Mouse (Mus musculus) forebrain, embryonic 13.5 days (tissue): ENCODE measurements around the gene U90926. TPM values are rescaled to one million over a fixed set of nuclear protein-coding genes. Genes with fewer than 3 reads are reported as not detected.

Source experiments
- ATAC-seq: fragments of 200-750 bp; cut with Nextera tagmentation; 2 replicates; pipeline ENCODE4 v1.8.0; 2017
- H3K27ac ChIP-seq: fragments of 300-500 bp; sonication (generic); 2 replicates; pipeline ENCODE4 v1.5.1; 2015; ENCODE audit warnings: inconsistent platforms, mild to moderate bottlenecking, moderate library complexity
- H3K27me3 ChIP-seq: fragments of 300-500 bp; sonication (generic); 2 replicates; pipeline ENCODE4 v1.6.1; 2015; ENCODE audit warnings: mild to moderate bottlenecking, inconsistent platforms
- H3K36me3 ChIP-seq: fragments of 300-500 bp; sonication (generic); 2 replicates; pipeline ENCODE4 v1.6.1; 2015; ENCODE audit warnings: mild to moderate bottlenecking, inconsistent platforms; ENCODE audit not compliant: poor library complexity, severe bottlenecking
- H3K4me1 ChIP-seq: fragments of 300-500 bp; sonication (generic); 2 replicates; pipeline ENCODE4 v1.6.1; 2015; ENCODE audit warnings: inconsistent platforms
- H3K4me2 ChIP-seq: fragments of 300-500 bp; sonication (generic); 2 replicates; pipeline ENCODE4 v1.6.1; 2015; ENCODE audit warnings: inconsistent platforms, mild to moderate bottlenecking, moderate library complexity
- H3K4me3 ChIP-seq: fragments of 300-500 bp; sonication (generic); 2 replicates; pipeline ENCODE4 v1.5.1; 2015; ENCODE audit warnings: mild to moderate bottlenecking, inconsistent platforms
- H3K9ac ChIP-seq: fragments of 300-500 bp; sonication (generic); 2 replicates; pipeline ENCODE4 v1.6.1; 2015; ENCODE audit warnings: mild to moderate bottlenecking, inconsistent platforms
- H3K9me3 ChIP-seq: fragments of 300-500 bp; sonication (generic); replicated peaks from 2 replicates; pipeline ENCODE4 v1.6.1; 2016; ENCODE audit warnings: inconsistent platforms
- WGBS: fragments of 180-500 bp; shearing (Covaris S2); methylation state at CpG from one replicate; pipeline ENCODE4 v1.1.7; 2015; 5-methylcytosine and 5-hydroxymethylcytosine counted together
- polyA plus RNA-seq: library from polyadenylated mRNA; unstranded; fragments of >200 nt; fragmentation: Nextera tagmentation; extraction: Ambion mirVana; gene quantifications from 2 replicates; pipeline ENCODE4 v1.2.1, GENCODE M21; 2015

Gene U90926
- polyA plus RNA-seq, result not detected in 2 replicates

DNA sequence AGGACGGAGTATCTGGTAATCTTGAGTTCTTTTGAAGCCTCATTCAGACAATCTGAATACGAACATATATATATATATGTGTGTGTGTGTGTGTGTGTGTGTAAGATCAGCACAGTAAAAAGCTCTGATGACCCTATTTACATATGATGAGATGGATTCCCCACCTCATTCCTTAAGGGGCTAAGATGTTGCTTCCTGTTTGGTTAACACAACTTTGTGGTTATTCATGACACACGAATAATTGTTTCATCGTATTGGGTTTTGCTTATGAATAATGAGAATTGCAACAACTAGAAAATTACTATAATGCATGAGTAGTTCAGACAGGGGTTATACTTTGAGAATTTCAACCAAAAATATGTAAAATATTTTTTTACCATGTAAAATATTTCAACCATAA, at the start of gene U90926:
Gene U90926 (minus strand): TSS at position 101 of the 400 bp plus-strand sequence.
- no peak within 1 kb of the TSS for H3K4me2 ChIP-seq
- no peak within 1 kb of the TSS for H3K4me3 ChIP-seq
- no peaks in the 10 kb centered on the region for H3K36me3 ChIP-seq
- peaks cover 4% of the 10 kb centered on the region for H3K4me1 ChIP-seq
- H3K9me3 ChIP-seq, result no peaks in the 10 kb centered on the region
- no peaks in the 10 kb centered on the region for H3K27me3 ChIP-seq
- WGBS, result 93% methylated on average over 4 of the region's 4 CpGs
- no peak within 1 kb of the TSS for H3K27ac ChIP-seq
- ATAC-seq, result no peak
- H3K9ac ChIP-seq, result no peak within 1 kb of the TSS

DNA sequence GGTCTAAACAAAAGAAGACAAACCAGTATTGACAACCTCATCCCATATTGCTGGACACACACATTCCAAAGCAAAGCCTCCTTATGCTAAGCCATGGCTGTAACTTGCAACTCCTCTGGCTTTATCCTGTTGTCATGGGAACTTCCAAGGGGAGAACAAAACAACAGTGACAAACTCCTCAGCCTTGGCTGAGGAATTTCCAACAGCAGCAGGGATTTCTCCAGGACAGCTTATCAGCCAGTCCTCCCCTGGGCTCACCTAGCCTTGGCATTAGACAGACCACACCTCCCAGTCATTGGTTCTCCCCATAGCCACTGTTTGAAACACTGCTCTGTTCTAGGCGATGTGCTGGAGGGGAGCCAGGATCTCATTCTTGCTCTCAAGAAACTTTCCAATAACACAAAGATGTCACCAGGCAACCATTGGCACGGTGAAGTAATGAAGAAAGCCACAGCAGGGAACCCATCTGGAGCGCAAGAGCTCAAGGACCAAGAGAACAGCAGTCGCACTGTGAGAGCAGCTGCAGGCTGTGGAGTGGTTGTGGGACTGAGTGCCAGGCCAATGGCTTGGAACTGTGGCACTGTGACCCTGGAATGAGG, 48.7 kb upstream of the U90926 start:
- Histone ChIP-seq H3K27ac (peak overlapping the region; percentile 54), H3K4me2 (no peak overlapping the region), H3K9me3 (no peaks in the 10 kb centered on the region), H3K27me3 (no peaks in the 10 kb centered on the region), H3K4me1 (peaks cover 14% of the 10 kb centered on the region), H3K4me3 (no peak overlapping the region), H3K9ac (no peak overlapping the region), H3K36me3 (no peaks in the 10 kb centered on the region)
- 2% methylated on average over 4 of the region's 4 CpGs for WGBS
- peak; percentile 90 for ATAC-seq

DNA sequence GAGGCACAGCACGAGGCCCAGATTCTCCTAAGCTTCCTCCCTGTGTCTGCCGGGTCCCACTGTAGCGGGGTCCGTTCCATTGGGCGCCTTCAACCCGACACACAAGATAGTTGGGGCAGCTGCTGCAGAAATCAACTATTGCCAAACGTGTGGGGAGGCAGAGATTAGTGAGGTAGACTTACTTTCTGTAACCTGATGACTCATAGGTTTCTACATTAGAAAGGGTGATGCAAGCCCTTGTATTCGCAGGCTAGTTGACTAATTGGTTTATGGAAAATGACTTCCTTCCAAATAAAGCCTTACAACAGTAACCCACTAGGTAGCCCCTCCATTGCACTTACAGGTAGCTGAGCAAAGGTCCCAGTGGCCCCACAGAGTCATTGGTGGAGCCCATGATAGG, 47.4 kb upstream of the U90926 start:
- H3K36me3 ChIP-seq, result no peaks in the 10 kb centered on the region
- no peaks in the 10 kb centered on the region for H3K27me3 ChIP-seq
- WGBS, result 89% methylated on average over 8 of the region's 8 CpGs

DNA sequence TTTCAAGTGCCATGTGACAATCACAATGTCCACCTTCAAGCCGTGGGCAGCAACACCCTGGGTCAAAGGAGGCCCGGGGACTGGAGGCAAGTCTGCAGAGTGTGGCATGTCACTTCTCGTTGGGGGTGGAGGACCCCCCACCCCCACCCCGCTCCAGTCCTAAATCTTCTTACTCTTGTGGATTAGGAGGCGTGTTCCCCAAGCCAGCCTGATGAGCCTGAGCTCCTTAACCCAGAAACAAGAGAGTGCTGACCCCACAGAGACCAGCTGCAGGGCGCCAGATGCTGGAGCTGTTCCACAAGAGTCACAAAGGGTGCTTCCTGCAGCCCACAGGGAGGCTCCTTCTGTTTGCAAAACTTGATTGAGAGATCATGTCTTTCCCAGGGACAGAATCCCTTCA, 41.0 kb upstream of the U90926 start, which contains the start of gene Ppef2:
Gene Ppef2 (minus strand): TSS at position 61 of the 400 bp plus-strand sequence.
- WGBS, result 5% methylated on average over 6 of the region's 6 CpGs
- no peak within 1 kb of the TSS for H3K9ac ChIP-seq
- H3K36me3 ChIP-seq, result no peaks in the 10 kb centered on the region
- ATAC-seq, result no peak
- no peak within 1 kb of the TSS for H3K4me2 ChIP-seq
- H3K9me3 ChIP-seq, result no peaks in the 10 kb centered on the region
- H3K27me3 ChIP-seq, result no peaks in the 10 kb centered on the region
- peaks cover 7% of the 10 kb centered on the region for H3K4me1 ChIP-seq
- no peak within 1 kb of the TSS for H3K4me3 ChIP-seq
- H3K27ac ChIP-seq, result no peak within 1 kb of the TSS

More for the DNA sequence above, 47.4 kb upstream of the U90926 start:
- H3K27ac ChIP-seq, result no peak overlapping the region
- ATAC-seq, result no peak
- H3K4me1 ChIP-seq, result peaks cover 14% of the 10 kb centered on the region
- H3K9me3 ChIP-seq, result no peaks in the 10 kb centered on the region
- no peak overlapping the region for H3K4me2 ChIP-seq
- H3K4me3 ChIP-seq, result no peak overlapping the region
- no peak overlapping the region for H3K9ac ChIP-seq

DNA sequence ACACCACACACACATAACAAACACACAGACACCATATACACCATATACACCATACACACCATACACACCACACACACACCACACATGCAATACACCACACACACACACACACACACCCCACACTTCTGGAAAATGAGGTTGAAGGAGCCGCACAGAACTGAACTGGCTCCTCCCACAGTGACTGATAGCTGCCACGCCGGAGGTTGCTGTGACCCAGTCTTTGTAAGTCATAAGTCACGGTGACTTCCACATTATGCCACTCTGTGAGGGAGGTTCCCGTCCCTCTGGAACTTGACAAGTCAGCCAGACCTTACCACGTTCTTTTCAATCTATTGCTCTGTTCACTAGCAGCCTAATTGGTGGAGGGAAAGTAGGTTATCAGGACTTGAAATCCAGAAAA, 39.3 kb upstream of the U90926 start:
- H3K4me2 ChIP-seq, result no peak overlapping the region
- H3K4me1 ChIP-seq, result peaks cover 7% of the 10 kb centered on the region
- H3K36me3 ChIP-seq, result no peaks in the 10 kb centered on the region
- H3K9me3 ChIP-seq, result no peaks in the 10 kb centered on the region
- H3K4me3 ChIP-seq, result no peak overlapping the region
- no peaks in the 10 kb centered on the region for H3K27me3 ChIP-seq
- ATAC-seq, result no peak
- WGBS, result 82% methylated on average over 6 of the region's 6 CpGs
- H3K27ac ChIP-seq, result no peak overlapping the region
- no peak overlapping the region for H3K9ac ChIP-seq

DNA sequence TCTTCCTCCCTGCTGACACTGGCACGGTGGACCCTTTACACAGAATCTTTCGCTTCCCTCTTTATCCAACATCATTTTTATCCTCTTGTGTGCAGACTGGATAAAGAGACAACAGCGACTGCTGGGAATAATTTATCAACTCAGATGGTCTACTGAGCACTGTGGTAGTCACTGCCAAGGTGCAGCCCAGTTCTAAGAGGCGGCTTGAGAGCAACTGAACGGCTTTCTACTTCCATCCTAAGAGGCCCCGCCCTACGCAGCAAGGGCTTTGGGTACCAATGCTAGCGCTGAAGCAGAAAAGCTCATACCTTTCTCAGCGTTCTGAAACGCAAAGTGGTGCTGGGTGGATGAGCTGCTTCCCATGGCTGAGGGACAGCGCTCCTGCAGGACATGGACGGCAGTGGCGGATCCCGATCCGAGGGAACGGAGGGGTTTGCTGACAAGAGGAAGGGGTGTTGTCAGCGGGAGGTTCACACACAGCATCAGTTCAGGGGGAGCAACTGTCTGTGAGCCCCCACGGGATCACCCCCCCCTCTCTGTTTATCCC, 37.7 kb upstream of the U90926 start:
- peak; percentile 75 for ATAC-seq
- H3K27me3 ChIP-seq, result no peaks in the 10 kb centered on the region
- WGBS, result 14% methylated on average over 18 of the region's 18 CpGs
- H3K4me2 ChIP-seq, result peak overlapping the region; percentile 46
- H3K27ac ChIP-seq, result no peak overlapping the region
- H3K4me1 ChIP-seq, result peaks cover 7% of the 10 kb centered on the region
- H3K4me3 ChIP-seq, result peak overlapping the region; percentile 8
- no peaks in the 10 kb centered on the region for H3K36me3 ChIP-seq
- no peak overlapping the region; the same call in 1 of the 2 replicates for H3K9ac ChIP-seq
- H3K9me3 ChIP-seq, result no peaks in the 10 kb centered on the region

DNA sequence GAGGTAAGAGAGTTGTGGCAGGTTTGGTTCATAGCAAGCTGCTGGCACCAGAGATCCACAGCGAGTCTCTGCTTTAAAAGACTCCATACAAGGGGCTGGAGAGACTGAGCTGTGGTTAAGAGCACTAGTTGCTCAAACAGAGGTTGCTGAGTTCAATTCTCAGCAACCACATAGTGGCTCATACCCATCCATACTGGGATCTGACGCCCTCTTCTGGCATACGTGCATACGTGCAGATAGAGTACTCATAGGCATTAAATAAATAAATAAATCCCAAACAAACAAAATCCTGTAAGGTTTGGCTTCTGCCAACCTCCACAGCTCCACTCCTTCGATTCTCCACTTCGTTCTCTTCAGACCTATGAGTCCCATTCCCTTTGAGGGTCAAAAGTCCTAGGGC, 36.8 kb upstream of the U90926 start:
- H3K27me3 ChIP-seq, result no peaks in the 10 kb centered on the region
- no peaks in the 10 kb centered on the region for H3K9me3 ChIP-seq
- ATAC-seq, result no peak
- no peaks in the 10 kb centered on the region for H3K36me3 ChIP-seq
- H3K27ac ChIP-seq, result no peak overlapping the region
- peaks cover 7% of the 10 kb centered on the region for H3K4me1 ChIP-seq
- WGBS, result 96% methylated on average over 6 of the region's 6 CpGs
- no peak overlapping the region for H3K4me3 ChIP-seq
- no peak overlapping the region for H3K4me2 ChIP-seq
- H3K9ac ChIP-seq, result no peak overlapping the region

DNA sequence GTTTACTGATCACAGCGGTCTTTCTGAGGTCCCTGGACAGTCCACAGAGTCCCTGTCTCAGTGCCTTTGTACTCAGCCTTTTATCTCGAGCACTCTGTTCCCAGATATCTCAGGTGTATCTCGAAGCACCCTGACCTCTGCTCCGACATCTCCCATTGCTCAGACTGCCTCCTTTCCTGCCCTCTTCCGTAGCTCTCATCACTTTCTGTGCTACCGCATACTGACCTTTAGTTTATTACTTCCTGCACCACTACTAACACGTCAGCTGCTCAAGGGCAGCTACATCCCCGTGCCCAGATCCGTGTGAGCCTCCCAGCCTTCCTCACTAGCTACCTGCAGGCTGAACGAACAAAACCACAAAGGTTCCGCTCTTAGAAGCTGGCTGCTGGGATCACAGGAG, 33.4 kb upstream of the U90926 start:
- no peaks in the 10 kb centered on the region for H3K9me3 ChIP-seq
- H3K27me3 ChIP-seq, result no peaks in the 10 kb centered on the region
- 0 out of 2 replicates have a peak, but pooled peaks cover 2% of the 10 kb centered on the region for H3K4me1 ChIP-seq
- H3K27ac ChIP-seq, result no peak overlapping the region
- H3K4me3 ChIP-seq, result no peak overlapping the region
- ATAC-seq, result no peak
- H3K4me2 ChIP-seq, result no peak overlapping the region
- H3K9ac ChIP-seq, result no peak overlapping the region
- 89% methylated on average over 11 of the region's 11 CpGs for WGBS
- H3K36me3 ChIP-seq, result no peaks in the 10 kb centered on the region

DNA sequence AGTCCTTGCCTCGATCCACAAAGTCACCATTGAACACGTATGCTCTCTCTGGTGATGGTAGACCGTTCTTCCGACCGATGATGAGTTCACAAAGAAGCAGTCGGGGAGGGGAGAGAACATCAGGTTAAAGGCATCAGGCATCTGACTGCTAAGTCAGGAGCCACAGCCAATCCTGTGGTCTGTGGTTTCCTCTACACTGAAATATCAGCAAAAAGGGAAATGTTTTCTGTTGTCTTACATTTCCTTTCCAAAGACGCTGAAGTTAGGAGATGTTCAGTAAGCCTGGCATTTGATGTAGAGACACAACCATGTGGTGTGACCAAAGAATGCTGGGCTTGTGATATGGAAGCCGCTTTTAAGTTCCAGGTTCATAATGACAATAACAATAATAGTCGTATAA, 30.3 kb upstream of the U90926 start:
- Histone ChIP-seq H3K9me3 (no peaks in the 10 kb centered on the region), H3K9ac (no peak overlapping the region), H3K36me3 (no peaks in the 10 kb centered on the region), H3K4me1 (no peaks in the 10 kb centered on the region), H3K27ac (no peak overlapping the region), H3K4me2 (no peak overlapping the region), H3K27me3 (no peaks in the 10 kb centered on the region), H3K4me3 (no peak overlapping the region)
- ATAC-seq, result no peak
- WGBS, result 94% methylated on average over 9 of the region's 9 CpGs

DNA sequence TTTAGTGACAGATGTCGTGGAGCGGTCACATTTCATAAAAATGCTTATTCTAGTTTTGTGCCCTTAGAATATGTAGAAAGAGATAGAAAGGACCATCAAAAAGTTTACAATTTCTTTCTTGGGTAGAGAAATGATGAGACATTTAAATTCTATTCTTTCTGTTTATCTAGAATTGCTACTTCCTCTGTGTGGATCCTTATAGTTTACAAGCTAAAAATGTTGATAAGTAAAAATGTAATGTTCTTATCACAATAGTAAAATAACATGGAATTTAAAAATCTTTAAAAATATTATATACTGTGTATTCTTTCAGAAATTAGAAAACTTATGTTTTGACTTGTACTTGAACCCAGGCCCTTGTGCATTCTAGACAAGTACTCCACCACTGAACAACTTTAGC, 29.7 kb upstream of the U90926 start:
- H3K9me3 ChIP-seq, result no peaks in the 10 kb centered on the region
- WGBS, result 97% methylated on average over 2 of the region's 2 CpGs
- ATAC-seq, result no peak
- H3K9ac ChIP-seq, result no peak overlapping the region
- H3K4me3 ChIP-seq, result no peak overlapping the region
- H3K27me3 ChIP-seq, result no peaks in the 10 kb centered on the region
- no peaks in the 10 kb centered on the region for H3K4me1 ChIP-seq
- no peaks in the 10 kb centered on the region for H3K36me3 ChIP-seq
- no peak overlapping the region for H3K4me2 ChIP-seq
- no peak overlapping the region for H3K27ac ChIP-seq

DNA sequence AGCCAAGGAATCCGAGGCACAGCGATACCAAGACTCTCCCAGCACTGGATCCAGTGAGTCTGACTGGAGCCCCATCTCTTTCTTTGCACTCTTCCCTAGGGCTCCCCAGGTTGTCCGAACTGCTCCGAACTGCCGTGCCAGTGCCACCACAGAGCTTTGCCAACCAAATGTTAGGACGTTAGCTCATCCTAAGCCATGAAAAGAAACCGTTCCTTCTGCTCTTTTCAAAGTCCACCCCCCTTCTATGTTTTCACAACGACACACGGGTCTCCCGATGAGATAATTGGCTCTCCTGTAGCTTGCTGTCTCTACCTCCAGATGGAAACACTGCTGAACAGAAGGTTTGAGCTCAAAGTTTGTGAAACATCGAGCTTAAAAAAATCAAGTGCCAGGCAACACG, 25.6 kb upstream of the U90926 start:
- 81% methylated on average over 12 of the region's 12 CpGs for WGBS
- peak; percentile 56; the same call in 1 of the 2 replicates for ATAC-seq
- H3K4me1 ChIP-seq, result no peaks in the 10 kb centered on the region

DNA sequence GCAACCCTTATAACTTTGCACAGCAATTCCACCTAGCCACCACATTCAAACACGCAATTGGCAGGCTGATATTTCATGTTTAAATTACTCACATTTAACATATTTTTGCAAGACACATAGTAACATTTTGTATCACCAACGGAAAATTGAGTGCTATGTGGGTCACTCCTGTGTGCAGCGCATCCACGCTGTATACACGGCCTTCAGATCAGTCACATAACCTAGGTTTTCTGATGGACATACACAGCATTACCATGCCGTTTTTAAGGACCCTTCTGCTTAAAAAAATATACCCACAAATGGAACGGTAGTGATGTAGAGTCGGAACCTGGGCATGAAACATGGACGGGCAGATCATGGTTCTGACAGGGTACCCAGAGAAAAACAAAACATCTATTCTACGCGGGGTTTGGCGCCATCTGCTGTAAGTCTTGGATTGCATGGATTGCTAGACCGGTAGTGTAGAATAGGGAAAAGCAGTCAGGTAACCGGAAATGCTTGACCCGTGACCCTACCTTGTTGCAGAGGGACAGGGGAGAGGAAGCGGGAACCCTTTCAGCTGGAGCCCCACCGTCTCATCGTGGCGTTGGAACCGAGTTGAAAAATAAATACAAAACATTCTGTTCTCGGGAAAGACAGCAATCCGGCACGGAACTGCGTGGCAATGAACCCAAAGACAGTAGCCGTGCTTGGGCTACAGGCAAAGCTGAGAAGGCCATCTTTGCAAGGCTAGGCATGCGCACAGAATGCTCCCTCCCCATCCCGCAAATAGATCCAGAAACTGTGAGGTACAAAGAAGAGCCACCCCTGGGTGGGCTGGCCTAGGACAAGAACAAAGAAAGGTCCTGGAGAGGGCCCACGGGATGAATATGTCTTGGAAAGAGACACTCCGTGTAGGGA, 24.4 kb upstream of the U90926 start:
- H3K27ac ChIP-seq, result no peak overlapping the region
- H3K9me3 ChIP-seq, result no peaks in the 10 kb centered on the region
- no peaks in the 10 kb centered on the region for H3K4me1 ChIP-seq
- no peak overlapping the region; the same call in 1 of the 2 replicates for H3K4me2 ChIP-seq
- WGBS, result 46% methylated on average over 29 of the region's 29 CpGs
- H3K27me3 ChIP-seq, result no peaks in the 10 kb centered on the region
- peak; percentile 79 for ATAC-seq
- no peak overlapping the region for H3K9ac ChIP-seq
- no peak overlapping the region for H3K4me3 ChIP-seq
- H3K36me3 ChIP-seq, result no peaks in the 10 kb centered on the region

More for the DNA sequence above, 25.6 kb upstream of the U90926 start:
- H3K4me2 ChIP-seq, result no peak overlapping the region
- H3K4me3 ChIP-seq, result no peak overlapping the region
- no peak overlapping the region for H3K9ac ChIP-seq
- no peak overlapping the region for H3K27ac ChIP-seq
- no peaks in the 10 kb centered on the region for H3K27me3 ChIP-seq
- no peaks in the 10 kb centered on the region for H3K9me3 ChIP-seq
- H3K36me3 ChIP-seq, result no peaks in the 10 kb centered on the region
